Mouse (Mus musculus) intestine, postnatal 0 days (tissue): ENCODE data around the gene Zfp324. TPM values are rescaled to one million over a fixed set of nuclear protein-coding genes. Genes with fewer than 3 reads are reported as not detected.
"Not testable (repeated sequence)": the region's sequence is repeated elsewhere in the genome, so short reads cannot be mapped to it uniquely, and the experiment has no call there.

Source experiments
- ATAC-seq: fragments of 200-750 bp; cut with Nextera tagmentation; 2 replicates; pipeline ENCODE4 v1.8.0; 2017; ENCODE audit warnings: mild to moderate bottlenecking, moderate TSS enrichment, moderate library complexity
- H3K27ac ChIP-seq: fragments of 300-500 bp; sonication (generic); 2 replicates; pipeline ENCODE4 v1.5.1; 2014; ENCODE audit warnings: mild to moderate bottlenecking, low read depth, low read length, moderate library complexity
- H3K27me3 ChIP-seq: fragments of 300-500 bp; sonication (generic); replicated peaks from 2 replicates; pipeline ENCODE4 v1.6.1; 2014; ENCODE audit warnings: low read length, mixed read lengths; ENCODE audit not compliant: control insufficient read depth, insufficient read depth
- H3K36me3 ChIP-seq: fragments of 300-500 bp; sonication (generic); 2 replicates; pipeline ENCODE4 v1.6.1; 2014; ENCODE audit warnings: mild to moderate bottlenecking, moderate library complexity; ENCODE audit not compliant: control insufficient read depth, insufficient read depth
- H3K4me1 ChIP-seq: fragments of 300-500 bp; sonication (generic); replicated peaks from 2 replicates; pipeline ENCODE4 v1.6.1; 2014; ENCODE audit warnings: antibody characterized with exemption, low read length, mixed read lengths; ENCODE audit not compliant: control insufficient read depth, insufficient read depth
- H3K4me2 ChIP-seq: fragments of 300-500 bp; sonication (generic); replicated peaks from 2 replicates; pipeline ENCODE4 v1.6.1; 2014; ENCODE audit warnings: low read depth, mild to moderate bottlenecking, moderate library complexity
- H3K4me3 ChIP-seq: fragments of 300-500 bp; sonication (generic); 2 replicates; pipeline ENCODE4 v1.5.1; 2014; ENCODE audit warnings: low read depth, low read length
- H3K9ac ChIP-seq: fragments of 300-500 bp; sonication (generic); 2 replicates; pipeline ENCODE4 v1.6.1; 2014; ENCODE audit warnings: mild to moderate bottlenecking, low read depth, low read length
- H3K9me3 ChIP-seq: fragments of 300-500 bp; sonication (generic); 2 replicates; pipeline ENCODE4 v1.6.1; 2016; ENCODE audit warnings: mixed run types; ENCODE audit not compliant: control insufficient read depth
- CTCF ChIP-seq: sonication (generic); IDR thresholded peaks from 2 replicates; pipeline ENCODE4 v1.5.1; 2016; ENCODE audit warnings: low read depth, mild to moderate bottlenecking, control low read depth, antibody characterized with exemption, moderate library complexity
- WGBS: fragments of 180-500 bp; shearing (Covaris S2); extraction: QIAGEN DNeasy Blood & Tissue Kit; methylation state at CpG from one replicate; pipeline ENCODE4 v1.1.7; 2014; 5-methylcytosine and 5-hydroxymethylcytosine counted together
- polyA plus RNA-seq: library from polyadenylated mRNA; unstranded; fragments of >200 nt; fragmentation: Nextera tagmentation; extraction: Ambion mirVana; gene quantifications from 2 replicates; pipeline ENCODE4 v1.2.1, GENCODE M21; 2015

Zfp324 gene
- 4.0 and 4.1 TPM in 2 replicates for polyA plus RNA-seq

GRCm38 (mm10) chr7:12965678-12966091, at the start of gene Zfp324:
Gene Zfp324 (plus strand): TSS chr7:12965838.
- Histone ChIP-seq H3K27ac (peak within 1 kb of the TSS; percentile 77), H3K4me3 (peak within 1 kb of the TSS; percentile 68), H3K4me1 (0 out of 2 replicates have a peak, but pooled peaks cover 5% of the 10 kb centered on the region), H3K4me2 (peak within 1 kb of the TSS; percentile 87), H3K27me3 (no peaks in the 10 kb centered on the region), H3K9me3 (no peaks in the 10 kb centered on the region), H3K9ac (peak within 1 kb of the TSS; percentile 69), H3K36me3 (peaks cover 20% of the 10 kb centered on the region)
- under 1% methylated on average over 23 of the region's 23 CpGs for WGBS
- TF ChIP-seq CTCF = no peak
- peak; percentile 91 for ATAC-seq

GRCm38 (mm10) chr7:12920495-12920894, 45.1 kb upstream of the Zfp324 start:
- not testable (repeated sequence) for H3K9me3 ChIP-seq

GRCm38 (mm10) chr7:12921318-12921704, 44.3 kb upstream of the Zfp324 start:
- WGBS = 0% methylated on average over 3 of the region's 3 CpGs
- no peak for TF ChIP-seq CTCF
- peak; percentile 3; the same call in 1 of the 2 replicates for ATAC-seq

More at GRCm38 (mm10) chr7:12920495-12920894, 45.1 kb upstream of the Zfp324 start:
- not testable (repeated sequence) for H3K4me3 ChIP-seq, H3K9ac ChIP-seq, ATAC-seq, H3K27ac ChIP-seq, H3K4me1 ChIP-seq, H3K4me2 ChIP-seq, H3K27me3 ChIP-seq
- peaks cover 18% of the 10 kb centered on the region for H3K36me3 ChIP-seq
- WGBS = 73% methylated on average over 7 of the region's 8 CpGs

GRCm38 (mm10) chr7:12921705-12922465, 43.8 kb upstream of the Zfp324 start, which contains the start of gene Rps5:
Gene Rps5 (plus strand): TSS chr7:12922290.
- under 1% methylated on average over 55 of the region's 55 CpGs for WGBS

More at GRCm38 (mm10) chr7:12921318-12921704, 44.3 kb upstream of the Zfp324 start:
- Histone ChIP-seq H3K9me3 (no peaks in the 10 kb centered on the region), H3K4me3 (peak overlapping the region; percentile 86), H3K27ac (peak overlapping the region; percentile 92), H3K27me3 (no peaks in the 10 kb centered on the region), H3K9ac (peak overlapping the region; percentile 66), H3K4me1 (no peaks in the 10 kb centered on the region; the same call in 1 of the 2 replicates), H3K4me2 (peak overlapping the region; percentile 70), H3K36me3 (peaks cover 27% of the 10 kb centered on the region)

GRCm38 (mm10) chr7:12922729-12923128, 42.9 kb upstream of the Zfp324 start:
- 1% methylated on average over 8 of the region's 8 CpGs for WGBS
- Histone ChIP-seq H3K9me3 (no peaks in the 10 kb centered on the region), H3K4me2 (peak overlapping the region; percentile 82), H3K27me3 (peaks cover under 1% of the 10 kb centered on the region; the same call in 1 of the 2 replicates), H3K36me3 (peaks cover 34% of the 10 kb centered on the region), H3K4me3 (peak overlapping the region; percentile 86), H3K4me1 (no peaks in the 10 kb centered on the region; the same call in 1 of the 2 replicates), H3K27ac (no peak overlapping the region), H3K9ac (peak overlapping the region; percentile 89)
- no peak for ATAC-seq
- no peak for TF ChIP-seq CTCF

More at GRCm38 (mm10) chr7:12921705-12922465, 43.8 kb upstream of the Zfp324 start, which contains the start of gene Rps5:
- TF ChIP-seq CTCF = peak; percentile 88
- Histone ChIP-seq H3K9me3 (no peaks in the 10 kb centered on the region), H3K4me2 (peak within 1 kb of the TSS; percentile 82), H3K4me3 (peak within 1 kb of the TSS; percentile 86), H3K27me3 (no peaks in the 10 kb centered on the region), H3K9ac (peak within 1 kb of the TSS; percentile 89), H3K27ac (peak within 1 kb of the TSS; percentile 92), H3K36me3 (peaks cover 32% of the 10 kb centered on the region), H3K4me1 (no peaks in the 10 kb centered on the region; the same call in 1 of the 2 replicates)
- ATAC-seq = peak; percentile 98

GRCm38 (mm10) chr7:12926316-12926715, 39.3 kb upstream of the Zfp324 start:
- no peak for ATAC-seq
- H3K27ac ChIP-seq = no peak overlapping the region
- H3K36me3 ChIP-seq = peaks cover 34% of the 10 kb centered on the region
- no peak overlapping the region for H3K4me2 ChIP-seq
- H3K9me3 ChIP-seq = no peaks in the 10 kb centered on the region
- 71% methylated on average over 7 of the region's 7 CpGs for WGBS
- peaks cover 5% of the 10 kb centered on the region; the same call in 1 of the 2 replicates for H3K27me3 ChIP-seq
- TF ChIP-seq CTCF = no peak
- H3K4me1 ChIP-seq = no peaks in the 10 kb centered on the region; the same call in 1 of the 2 replicates
- H3K4me3 ChIP-seq = no peak overlapping the region
- no peak overlapping the region for H3K9ac ChIP-seq
